Mouse (Mus musculus) heart, postnatal 0 days (tissue): ENCODE measurements at regions not wholly inside any gene's neighbourhood (a gene's known extent, or its start where the extent isn't known, plus 50 kb on each side); places are given as distances from the start of the nearest gene placed in this dataset.

Experiments used
- CTCF ChIP-seq: IDR thresholded peaks from 2 replicates; pipeline ENCODE4 v1.5.1; 2016; ENCODE audit warnings: antibody characterized with exemption, control low read depth, low read depth
- EP300 ChIP-seq: IDR thresholded peaks from 2 replicates; pipeline ENCODE4 v1.6.1; 2016; ENCODE audit warnings: antibody characterized with exemption, low read depth

DNA sequence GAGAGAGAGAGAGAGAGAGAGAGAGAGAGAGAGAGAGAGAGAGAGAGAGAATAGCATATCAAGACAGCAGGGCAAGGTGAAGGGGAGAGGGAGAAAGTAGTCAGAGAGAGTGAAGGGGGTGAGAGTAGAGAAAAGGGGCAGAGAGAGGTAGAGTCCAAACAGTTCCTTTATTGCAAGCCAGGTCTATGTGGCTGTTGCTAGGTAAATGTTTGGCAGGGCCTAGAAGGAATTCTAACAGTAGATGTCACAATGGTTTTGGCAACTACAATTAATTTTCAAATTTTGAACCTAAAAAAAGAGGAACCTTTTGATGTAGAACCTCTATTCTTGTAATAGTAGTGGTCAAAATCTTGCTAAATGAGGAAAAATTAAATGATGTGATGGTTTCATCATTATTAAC, 804.3 kb downstream of the Nap1l3 start:
- TF ChIP-seq CTCF (no peak), EP300 (no peak)
